Mouse (Mus musculus): ENCODE data around the gene Nipsnap2.
"Not testable (repeated sequence)": the region's sequence is repeated elsewhere in the genome, so short reads cannot be mapped to it uniquely, and the experiment has no call there.

DNA sequence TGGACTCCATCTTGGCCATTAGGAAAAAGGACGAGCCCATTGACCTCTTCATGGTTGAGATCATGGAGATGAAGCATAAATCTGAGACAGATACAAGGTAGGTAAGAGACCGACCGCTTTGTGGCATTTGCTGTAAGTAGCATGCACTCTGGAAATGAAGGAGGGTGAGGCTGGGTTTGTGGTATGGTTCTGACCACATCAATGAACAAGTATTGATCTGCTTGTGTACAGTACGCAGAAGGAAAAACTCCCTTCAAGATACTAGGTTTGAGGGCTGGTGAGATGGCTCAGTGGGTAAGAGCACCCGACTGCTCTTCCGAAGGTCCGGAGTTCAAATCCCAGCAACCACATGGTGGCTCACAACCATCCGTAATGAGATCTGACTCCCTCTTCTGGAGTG, 65.7 kb downstream of the Nipsnap2 start:
- TF ChIP-seq CTCF, EP300 (IDR thresholded peaks at IDR 0.05; ENCODE audit: low read depth): not testable (repeated sequence)

All from liver, postnatal 0 days (tissue).